Comparison of ENCODE assay signal across 15 mouse cellular contexts in genomic region chr7:45914067-45914466, GRCm38 (mm10). TPM values are rescaled to one million over a fixed set of nuclear protein-coding genes. Genes with fewer than 3 reads are reported as not detected.
"Had no signal": no experiment of that assay in that cellular context is flagged by ENCODE, and none has a peak within 500 bp of the region (broad histone marks: within the 10 kb centered on the region; RNA-seq: fewer than 3 reads in every experiment).

No protein-coding gene starts in this region.

- ATAC-seq: inflammation-experienced regulatory T-cells, adult 6 months; liver, embryonic 12.5 days; midbrain, embryonic 15.5 days had no signal

- H3K9me3 ChIP-seq: liver, embryonic 12.5 days; lung, embryonic 15.5 days; midbrain, embryonic 15.5 days had no signal

- H3K4me2 ChIP-seq: liver, embryonic 12.5 days; lung, embryonic 15.5 days; midbrain, embryonic 11.5 days; midbrain, embryonic 15.5 days had no signal

- DNase-seq: kidney, adult 18-20 months; kidney, postnatal 4 days; left cerebral cortex, postnatal 4 days; lung, postnatal 14 days; right cerebral cortex, postnatal 25 days had no signal

- H3K27ac ChIP-seq: kidney, postnatal 0 days; layer of hippocampus, adult 2 months; liver, embryonic 12.5 days; lung, embryonic 15.5 days; macrophage; midbrain, embryonic 15.5 days had no signal

- H3K9ac ChIP-seq: liver, embryonic 12.5 days; lung, embryonic 15.5 days; midbrain, embryonic 15.5 days had no signal

- H3K4me3 ChIP-seq: layer of hippocampus, adult 2 months; liver, embryonic 12.5 days; lung, embryonic 15.5 days; megakaryocyte, embryonic 14.5 days; midbrain, embryonic 15.5 days had no signal

- H3K27me3 ChIP-seq: liver, embryonic 12.5 days; lung, embryonic 15.5 days; megakaryocyte, embryonic 14.5 days had no signal

RNA-seq across cellular contexts. Expression of gene Syngr4, which starts 17.6 kb away (rescaled TPM):
- total RNA-seq: layer of hippocampus, adult 2 months had no signal
- polyA plus RNA-seq: macrophage; midbrain, embryonic 15.5 days; neural tube, embryonic 14.5 days had no signal

RNA-seq across cellular contexts. Expression of gene Grin2d, which starts 35.9 kb away (rescaled TPM):
- polyA plus RNA-seq: inflammation-experienced regulatory T-cells, adult 6 months; macrophage had no signal
